In genomic region chr11:75133951-75134350, GRCm38 (mm10) we compare ENCODE assay signal across 8 mouse cellular contexts. TPM values are rescaled to one million over a fixed set of nuclear protein-coding genes. Genes with fewer than 3 reads are reported as not detected.
A peak's percentile ranks its signal among the peaks of the same experiment; 100 is the strongest.
DNase-seq lines count a peak whose midpoint lies in the region; ATAC-seq and TF ChIP-seq lines count a peak whose summit lies in the region.

No protein-coding gene starts in this region.

- DNase-seq in midbrain, embryonic 14.5 days: peak; percentile 48
- no peak for DNase-seq in midbrain, embryonic 10.5 days (ENCODE audit: low spot score)
- DNase-seq in forebrain, postnatal 0 days: peak; percentile 36
- peak; percentile 73 for DNase-seq in lung, postnatal 25 days (ENCODE audit: low spot score)
- no peak for DNase-seq in spleen, postnatal 36 days (ENCODE audit: low spot score in 2 of 2)
- no peak for DNase-seq in thymus, adult 2 months
- DNase-seq in layer of hippocampus, adult 11-12 months (ENCODE audit: low spot score): no peak

- H3K4me3 ChIP-seq in midbrain, embryonic 14.5 days (replicated peaks; ENCODE audit: low read depth, low read length): no peak overlapping the region
- no peak overlapping the region for H3K4me3 ChIP-seq in midbrain, embryonic 10.5 days
- H3K4me3 ChIP-seq in forebrain, postnatal 0 days (ENCODE audit: low read depth, low read length): no peak overlapping the region
- no peak overlapping the region for H3K4me3 ChIP-seq in intestine, embryonic 16.5 days (ENCODE audit: low read length)
- H3K4me3 ChIP-seq in thymus, adult 2 months (ENCODE audit: control insufficient read depth, insufficient read depth, low read length): no peak overlapping the region

- no peak overlapping the region for H3K4me2 ChIP-seq in midbrain, embryonic 14.5 days (ENCODE audit: low read length)
- H3K4me2 ChIP-seq in forebrain, postnatal 0 days (ENCODE audit: low read depth): no peak overlapping the region
- H3K4me2 ChIP-seq in intestine, embryonic 16.5 days (ENCODE audit: low read depth, low read length): no peak overlapping the region

- no peaks in the 10 kb centered on the region for H3K27me3 ChIP-seq in midbrain, embryonic 14.5 days (ENCODE audit: control insufficient read depth, insufficient read depth, low read length)
- H3K27me3 ChIP-seq in midbrain, embryonic 10.5 days (ENCODE audit: low read depth, poor library complexity, severe bottlenecking): no peaks in the 10 kb centered on the region
- no peaks in the 10 kb centered on the region for H3K27me3 ChIP-seq in forebrain, postnatal 0 days (ENCODE audit: insufficient read depth, low read length)
- no peaks in the 10 kb centered on the region for H3K27me3 ChIP-seq in intestine, embryonic 16.5 days (replicated peaks; ENCODE audit: control insufficient read depth, insufficient read depth, low read length)
- H3K27me3 ChIP-seq in thymus, adult 2 months (ENCODE audit: control insufficient read depth, insufficient read depth, low read length): no peaks in the 10 kb centered on the region

- TF ChIP-seq CTCF in forebrain, postnatal 0 days (IDR thresholded peaks at IDR 0.05; ENCODE audit: low read depth): no peak
- no peak for TF ChIP-seq CTCF in thymus, adult 2 months (IDR thresholded peaks at IDR 0.05; ENCODE audit: borderline replicate concordance, control insufficient read depth, extremely low read depth, insufficient read depth, low read length, poor library complexity)

- H3K9me3 ChIP-seq in midbrain, embryonic 14.5 days (ENCODE audit: control insufficient read depth, low read length): no peaks in the 10 kb centered on the region
- no peaks in the 10 kb centered on the region for H3K9me3 ChIP-seq in midbrain, embryonic 10.5 days (replicated peaks)
- H3K9me3 ChIP-seq in forebrain, postnatal 0 days (ENCODE audit: low read length): no peaks in the 10 kb centered on the region
- H3K9me3 ChIP-seq in intestine, embryonic 16.5 days (ENCODE audit: control insufficient read depth, low read length): no peaks in the 10 kb centered on the region

- H3K27ac ChIP-seq in midbrain, embryonic 14.5 days (replicated peaks; ENCODE audit: low read depth, low read length): peak overlapping the region; percentile 21; the same call in 1 of the 2 replicates
- no peak overlapping the region for H3K27ac ChIP-seq in midbrain, embryonic 10.5 days (replicated peaks)
- H3K27ac ChIP-seq in forebrain, postnatal 0 days (ENCODE audit: low read depth, low read length): no peak overlapping the region
- H3K27ac ChIP-seq in intestine, embryonic 16.5 days (ENCODE audit: low read length): peak overlapping the region; percentile 67
- no peak overlapping the region for H3K27ac ChIP-seq in thymus, adult 2 months (ENCODE audit: control insufficient read depth, insufficient read depth, low read length)

- H3K4me1 ChIP-seq in midbrain, embryonic 14.5 days (ENCODE audit: control insufficient read depth, insufficient read depth, low read length): 0 out of 2 replicates have a peak, but pooled peaks cover 4% of the 10 kb centered on the region
- peaks cover 4% of the 10 kb centered on the region for H3K4me1 ChIP-seq in midbrain, embryonic 10.5 days
- peaks cover 6% of the 10 kb centered on the region; the same call in 1 of the 2 replicates for H3K4me1 ChIP-seq in forebrain, postnatal 0 days (ENCODE audit: insufficient read depth)
- H3K4me1 ChIP-seq in intestine, embryonic 16.5 days (ENCODE audit: control insufficient read depth, insufficient read depth, low read length): peaks cover 24% of the 10 kb centered on the region
- H3K4me1 ChIP-seq in thymus, adult 2 months (replicated peaks; ENCODE audit: control insufficient read depth, insufficient read depth, low read length): peaks cover 8% of the 10 kb centered on the region; the same call in 1 of the 2 replicates

- no peak overlapping the region for H3K9ac ChIP-seq in midbrain, embryonic 14.5 days (replicated peaks; ENCODE audit: low read length)
- no peak overlapping the region for H3K9ac ChIP-seq in forebrain, postnatal 0 days
- H3K9ac ChIP-seq in intestine, embryonic 16.5 days (ENCODE audit: low read depth, low read length): no peak overlapping the region

- no peak for ATAC-seq in midbrain, embryonic 14.5 days (ENCODE audit: low FRiP score, low TSS enrichment)
- peak; percentile 48; the same call in 1 of the 2 replicates for ATAC-seq in forebrain, postnatal 0 days
- ATAC-seq in intestine, embryonic 16.5 days: peak; percentile 70

- WGBS in midbrain, embryonic 14.5 days: 22% methylated on average over 2 of the region's 2 CpGs
- 36% methylated on average over 2 of the region's 2 CpGs for WGBS in midbrain, embryonic 10.5 days
- 3% methylated on average over 2 of the region's 2 CpGs for WGBS in forebrain, postnatal 0 days
- 11% methylated on average over 2 of the region's 2 CpGs for WGBS in intestine, embryonic 16.5 days
- 94% methylated on average over 2 of the region's 2 CpGs for WGBS in thymus, adult 2 months

- H3K36me3 ChIP-seq in midbrain, embryonic 14.5 days (ENCODE audit: control insufficient read depth, insufficient read depth, low read length): peaks cover 6% of the 10 kb centered on the region
- H3K36me3 ChIP-seq in midbrain, embryonic 10.5 days: peaks cover 5% of the 10 kb centered on the region; the same call in 1 of the 2 replicates
- no peaks in the 10 kb centered on the region for H3K36me3 ChIP-seq in forebrain, postnatal 0 days (ENCODE audit: insufficient read depth)
- no peaks in the 10 kb centered on the region for H3K36me3 ChIP-seq in intestine, embryonic 16.5 days (ENCODE audit: control insufficient read depth, insufficient read depth, low read length)
- H3K36me3 ChIP-seq in thymus, adult 2 months (ENCODE audit: control insufficient read depth, insufficient read depth, low read length): no peaks in the 10 kb centered on the region

- TF ChIP-seq POLR2A in thymus, adult 2 months (IDR thresholded peaks at IDR 0.05; ENCODE audit: control insufficient read depth, extremely low read depth, insufficient read depth, low read length, poor library complexity): no peak

RNA-seq across cellular contexts. Expression of gene Hic1, which starts 35.4 kb away (rescaled TPM):
- 0.66 and 0.92 TPM in 2 replicates for polyA plus RNA-seq in midbrain, embryonic 14.5 days (2014; fragmentation: Nextera tagmentation; extraction: Ambion mirVana)
- polyA plus RNA-seq in midbrain, embryonic 10.5 days (2016; fragmentation: Nextera tagmentation; extraction: Ambion mirVana): 0.32 and 0.57 TPM in 2 replicates
- total RNA-seq in forebrain, postnatal 0 days (2014; rRNA removed): 4.2 and 4.5 TPM in 2 replicates
- polyA plus RNA-seq in forebrain, postnatal 0 days (2015; fragmentation: Nextera tagmentation; extraction: Ambion mirVana): 1.7 TPM in 2 replicates
- polyA plus RNA-seq in intestine, embryonic 16.5 days (2015; fragmentation: Nextera tagmentation; extraction: Ambion mirVana): 7.1 and 8.6 TPM in 2 replicates
- 10.6 and 14.1 TPM in 2 replicates for polyA plus RNA-seq in thymus, adult 2 months (2012; rRNA removed)

RNA-seq across cellular contexts. Expression of gene Ovca2, which starts 44.7 kb away (rescaled TPM):
- polyA plus RNA-seq in midbrain, embryonic 14.5 days (2014; fragmentation: Nextera tagmentation; extraction: Ambion mirVana): 15.4 and 20.2 TPM in 2 replicates
- polyA plus RNA-seq in midbrain, embryonic 10.5 days (2016; fragmentation: Nextera tagmentation; extraction: Ambion mirVana): 33.5 and 37.6 TPM in 2 replicates
- total RNA-seq in forebrain, postnatal 0 days (2014; rRNA removed): 15.5 and 19.6 TPM in 2 replicates
- polyA plus RNA-seq in forebrain, postnatal 0 days (2015; fragmentation: Nextera tagmentation; extraction: Ambion mirVana): 11.5 and 16.3 TPM in 2 replicates
- polyA plus RNA-seq in intestine, embryonic 16.5 days (2015; fragmentation: Nextera tagmentation; extraction: Ambion mirVana): 18.7 and 23.9 TPM in 2 replicates
- 37.6 and 48.9 TPM in 2 replicates for polyA plus RNA-seq in thymus, adult 2 months (2012; rRNA removed)

RNA-seq across cellular contexts. Expression of gene Dph1, which starts 57.1 kb away (rescaled TPM):
- polyA plus RNA-seq in midbrain, embryonic 14.5 days (2014; fragmentation: Nextera tagmentation; extraction: Ambion mirVana): 13.7 and 14.8 TPM in 2 replicates
- 25.4 and 27.3 TPM in 2 replicates for polyA plus RNA-seq in midbrain, embryonic 10.5 days (2016; fragmentation: Nextera tagmentation; extraction: Ambion mirVana)
- total RNA-seq in forebrain, postnatal 0 days (2014; rRNA removed): 19.5 and 21.0 TPM in 2 replicates
- polyA plus RNA-seq in forebrain, postnatal 0 days (2015; fragmentation: Nextera tagmentation; extraction: Ambion mirVana): 12.7 and 13.8 TPM in 2 replicates
- polyA plus RNA-seq in intestine, embryonic 16.5 days (2015; fragmentation: Nextera tagmentation; extraction: Ambion mirVana): 20.3 and 22.7 TPM in 2 replicates
- 28.3 and 33.8 TPM in 2 replicates for polyA plus RNA-seq in thymus, adult 2 months (2012; rRNA removed)

RNA-seq across cellular contexts. Expression of gene Rtn4rl1, which starts 59.6 kb away (rescaled TPM):
- 16.5 and 17.4 TPM in 2 replicates for polyA plus RNA-seq in midbrain, embryonic 14.5 days (2014; fragmentation: Nextera tagmentation; extraction: Ambion mirVana)
- polyA plus RNA-seq in midbrain, embryonic 10.5 days (2016; fragmentation: Nextera tagmentation; extraction: Ambion mirVana): 2.3 and 3.0 TPM in 2 replicates
- 10.6 and 11.0 TPM in 2 replicates for total RNA-seq in forebrain, postnatal 0 days (2014; rRNA removed)
- polyA plus RNA-seq in forebrain, postnatal 0 days (2015; fragmentation: Nextera tagmentation; extraction: Ambion mirVana): 11.9 and 15.6 TPM in 2 replicates
- polyA plus RNA-seq in intestine, embryonic 16.5 days (2015; fragmentation: Nextera tagmentation; extraction: Ambion mirVana): 1.5 and 1.6 TPM in 2 replicates
- 15.3 and 15.5 TPM in 2 replicates for polyA plus RNA-seq in thymus, adult 2 months (2012; rRNA removed)

Comparison
In these comparisons a context has a peak if more than half of its experiments do, and no peak if none do; other contexts are left out.
1. DNase-seq: peak in midbrain, embryonic 14.5 days (single experiment), forebrain, postnatal 0 days (single experiment) and lung, postnatal 25 days (single experiment); none in midbrain, embryonic 10.5 days (single experiment), spleen, postnatal 36 days (0 of 2), thymus, adult 2 months (single experiment) and layer of hippocampus, adult 11-12 months (single experiment).
2. H3K27ac ChIP-seq: peak in midbrain, embryonic 14.5 days (single experiment) and intestine, embryonic 16.5 days (single experiment); none in midbrain, embryonic 10.5 days (single experiment), forebrain, postnatal 0 days (single experiment) and thymus, adult 2 months (single experiment).